Mouse (Mus musculus): ENCODE data around the gene Fgd1. TPM values are rescaled to one million over a fixed set of nuclear protein-coding genes. Genes with fewer than 3 reads are reported as not detected.

Gene Fgd1
- polyA plus RNA-seq, 1 experiment: 1.3 TPM

DNA sequence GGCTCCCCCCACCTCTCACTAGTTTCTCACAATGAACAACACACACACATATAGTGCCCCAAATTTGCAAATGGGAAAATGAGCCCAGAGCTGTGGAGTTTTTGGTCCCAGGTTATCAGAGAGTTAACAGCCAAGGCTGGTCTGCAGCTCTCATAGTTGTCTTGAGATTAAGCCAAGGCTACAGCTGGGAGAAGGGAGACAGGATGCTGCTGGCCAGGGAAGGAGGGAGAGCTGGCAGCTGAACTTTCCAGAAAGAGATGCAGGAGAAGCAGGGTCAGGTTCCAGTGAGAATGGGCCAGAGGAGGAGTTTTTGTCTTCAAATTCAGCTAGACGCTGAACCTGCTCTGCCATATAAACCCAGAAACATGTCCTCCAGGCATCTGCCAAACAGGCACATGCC is 13.4 kb downstream of the Fgd1 start:
- no peak for TF ChIP-seq POLR2A (IDR thresholded peaks at IDR 0.05; ENCODE audit: control insufficient read depth, low read depth, low read length)
- TF ChIP-seq CTCF (IDR thresholded peaks at IDR 0.05; ENCODE audit: control insufficient read depth, insufficient read depth, insufficient replicate concordance, low read depth, low read length): no peak
- Histone ChIP-seq H3K36me3 (ENCODE audit: control insufficient read depth, insufficient read depth, low read length) (no peaks in the 10 kb centered on the region), H3K27me3 (ENCODE audit: control insufficient read depth, insufficient read depth, low read length) (no peaks in the 10 kb centered on the region), H3K4me3 (ENCODE audit: control insufficient read depth, low read depth, low read length) (no peak overlapping the region), H3K27ac (ENCODE audit: control insufficient read depth, insufficient read depth, low read depth, low read length) (no peak overlapping the region), H3K4me1 (ENCODE audit: control insufficient read depth, insufficient read depth, low read length) (no peaks in the 10 kb centered on the region)

DNA sequence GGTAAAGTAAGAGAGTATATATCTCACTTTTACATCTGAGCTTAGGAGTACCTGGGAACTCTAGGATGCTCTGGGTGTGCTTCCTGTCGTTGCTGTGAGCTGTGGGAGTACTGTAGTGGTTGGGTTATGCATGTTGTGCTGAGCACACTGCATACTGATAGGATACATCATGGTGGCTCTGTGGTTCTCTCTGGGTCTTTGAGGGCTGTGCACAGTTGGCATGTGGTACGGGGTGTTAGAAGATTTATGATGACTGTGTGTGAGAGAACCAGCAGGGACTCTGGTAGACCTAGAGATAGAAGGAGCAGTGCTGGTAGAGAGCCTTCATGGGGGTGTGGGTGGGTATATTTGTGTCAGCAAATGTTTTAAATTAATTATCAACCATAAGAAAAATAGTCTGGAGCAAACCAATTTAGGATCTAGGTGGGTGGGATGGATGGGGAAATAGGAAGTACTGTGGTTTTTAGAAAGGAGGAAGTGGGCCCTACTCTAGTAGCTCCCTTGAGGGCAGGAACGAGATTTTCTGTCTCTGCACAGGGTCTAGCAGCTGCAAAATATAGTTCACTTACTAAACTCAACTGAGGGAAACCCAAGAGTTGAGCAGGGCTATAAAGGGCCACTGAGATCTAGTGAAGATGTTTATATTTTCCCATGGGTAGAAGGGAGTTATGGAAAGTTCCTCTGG is 15.8 kb downstream of the Fgd1 start:
- no peaks in the 10 kb centered on the region for H3K4me1 ChIP-seq (ENCODE audit: control insufficient read depth, insufficient read depth, low read length)
- no peaks in the 10 kb centered on the region for H3K27me3 ChIP-seq (ENCODE audit: control insufficient read depth, insufficient read depth, low read length)
- TF ChIP-seq POLR2A (IDR thresholded peaks at IDR 0.05; ENCODE audit: control insufficient read depth, low read depth, low read length) (no peak), CTCF (IDR thresholded peaks at IDR 0.05; ENCODE audit: control insufficient read depth, insufficient read depth, insufficient replicate concordance, low read depth, low read length) (no peak)
- H3K36me3 ChIP-seq (ENCODE audit: control insufficient read depth, insufficient read depth, low read length): no peaks in the 10 kb centered on the region
- no peak overlapping the region for H3K27ac ChIP-seq (ENCODE audit: control insufficient read depth, insufficient read depth, low read depth, low read length)
- no peak overlapping the region for H3K4me3 ChIP-seq (ENCODE audit: control insufficient read depth, low read depth, low read length)

DNA sequence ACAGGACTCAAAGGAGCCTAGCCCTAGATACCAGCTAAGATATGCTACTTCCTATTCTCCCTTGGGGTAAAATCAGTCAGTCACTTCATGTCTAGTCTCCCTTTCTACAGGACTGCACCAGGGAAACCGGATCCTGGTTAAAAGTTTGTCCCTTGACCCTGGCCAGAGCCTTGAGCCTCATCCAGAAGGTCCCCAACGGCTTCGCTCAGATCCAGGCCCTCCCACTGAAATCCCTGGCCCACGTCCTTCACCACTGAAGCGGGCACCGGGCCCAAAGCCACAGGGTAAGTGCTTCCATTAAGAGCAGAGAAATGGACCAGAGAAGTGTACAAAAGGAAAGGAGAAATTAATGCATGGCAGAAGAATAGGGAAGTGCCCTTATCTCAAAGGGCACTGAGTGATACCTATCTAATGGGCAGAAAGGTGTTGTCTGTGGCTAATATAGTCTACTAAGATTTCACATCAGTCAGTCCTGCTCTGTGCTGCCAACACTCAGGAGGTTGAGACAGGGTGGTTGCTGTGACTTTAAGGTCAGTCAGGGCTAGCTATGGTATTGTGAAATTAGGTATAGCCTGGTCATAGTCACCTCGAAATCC is 20.2 kb downstream of the Fgd1 start:
- no peaks in the 10 kb centered on the region for H3K27me3 ChIP-seq (ENCODE audit: control insufficient read depth, insufficient read depth, low read length)
- TF ChIP-seq POLR2A (IDR thresholded peaks at IDR 0.05; ENCODE audit: control insufficient read depth, low read depth, low read length): no peak
- TF ChIP-seq CTCF (IDR thresholded peaks at IDR 0.05; ENCODE audit: control insufficient read depth, insufficient read depth, insufficient replicate concordance, low read depth, low read length): no peak
- no peak overlapping the region for H3K4me3 ChIP-seq (ENCODE audit: control insufficient read depth, low read depth, low read length)
- H3K4me1 ChIP-seq (ENCODE audit: control insufficient read depth, insufficient read depth, low read length): no peaks in the 10 kb centered on the region
- no peaks in the 10 kb centered on the region for H3K36me3 ChIP-seq (ENCODE audit: control insufficient read depth, insufficient read depth, low read length)
- H3K27ac ChIP-seq (ENCODE audit: control insufficient read depth, insufficient read depth, low read depth, low read length): no peak overlapping the region

DNA sequence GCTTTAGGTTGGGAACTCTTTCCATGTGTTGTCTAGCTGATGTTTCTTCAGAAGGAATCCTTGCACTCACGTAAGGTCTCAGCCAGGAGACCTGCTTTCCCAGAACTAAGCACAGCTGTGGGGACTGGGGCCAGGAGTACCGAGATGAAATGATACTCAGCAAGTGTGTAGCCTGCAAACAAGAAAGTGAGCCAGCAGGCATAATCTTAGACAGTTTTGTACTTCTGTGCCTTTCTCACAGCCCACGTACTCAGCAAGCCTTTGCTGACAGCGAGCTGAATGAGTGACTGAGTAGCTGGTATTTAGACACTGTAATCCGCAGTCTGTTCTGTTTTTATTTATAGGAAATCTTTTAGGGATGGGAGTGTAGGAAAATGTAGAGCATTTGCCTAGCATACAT is 21.9 kb downstream of the Fgd1 start:
- no peaks in the 10 kb centered on the region for H3K4me1 ChIP-seq (ENCODE audit: control insufficient read depth, insufficient read depth, low read length)
- no peaks in the 10 kb centered on the region for H3K36me3 ChIP-seq (ENCODE audit: control insufficient read depth, insufficient read depth, low read length)
- TF ChIP-seq POLR2A (IDR thresholded peaks at IDR 0.05; ENCODE audit: control insufficient read depth, low read depth, low read length) (no peak), CTCF (IDR thresholded peaks at IDR 0.05; ENCODE audit: control insufficient read depth, insufficient read depth, insufficient replicate concordance, low read depth, low read length) (no peak)
- no peak overlapping the region for H3K4me3 ChIP-seq (ENCODE audit: control insufficient read depth, low read depth, low read length)
- H3K27ac ChIP-seq (ENCODE audit: control insufficient read depth, insufficient read depth, low read depth, low read length): no peak overlapping the region
- H3K27me3 ChIP-seq (ENCODE audit: control insufficient read depth, insufficient read depth, low read length): no peaks in the 10 kb centered on the region

DNA sequence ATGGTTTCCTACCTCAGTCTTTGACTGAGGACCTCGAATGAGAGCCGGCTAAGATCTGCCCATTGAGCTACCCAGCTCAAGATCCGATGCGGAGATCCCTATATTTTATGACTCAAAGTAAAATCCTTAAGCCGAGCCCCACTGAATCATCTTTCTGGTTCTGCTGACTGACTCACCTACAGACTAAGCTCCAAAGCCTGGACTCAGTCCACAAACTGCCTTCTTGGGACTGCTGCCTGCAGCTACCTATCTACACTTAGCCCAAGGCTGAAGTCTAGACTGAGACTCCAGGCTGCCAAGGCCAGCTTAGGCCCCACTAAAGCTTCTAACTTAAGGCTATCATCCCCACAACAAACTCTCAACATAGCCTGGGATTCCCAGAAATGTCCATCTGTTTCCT is 30.1 kb downstream of the Fgd1 start:
- no peaks in the 10 kb centered on the region for H3K4me1 ChIP-seq (ENCODE audit: control insufficient read depth, insufficient read depth, low read length)
- no peak for TF ChIP-seq POLR2A (IDR thresholded peaks at IDR 0.05; ENCODE audit: control insufficient read depth, low read depth, low read length)
- TF ChIP-seq CTCF (IDR thresholded peaks at IDR 0.05; ENCODE audit: control insufficient read depth, insufficient read depth, insufficient replicate concordance, low read depth, low read length): no peak
- no peak overlapping the region for H3K4me3 ChIP-seq (ENCODE audit: control insufficient read depth, low read depth, low read length)
- no peaks in the 10 kb centered on the region for H3K36me3 ChIP-seq (ENCODE audit: control insufficient read depth, insufficient read depth, low read length)
- H3K27me3 ChIP-seq (ENCODE audit: control insufficient read depth, insufficient read depth, low read length): no peaks in the 10 kb centered on the region
- H3K27ac ChIP-seq (ENCODE audit: control insufficient read depth, insufficient read depth, low read depth, low read length): no peak overlapping the region

DNA sequence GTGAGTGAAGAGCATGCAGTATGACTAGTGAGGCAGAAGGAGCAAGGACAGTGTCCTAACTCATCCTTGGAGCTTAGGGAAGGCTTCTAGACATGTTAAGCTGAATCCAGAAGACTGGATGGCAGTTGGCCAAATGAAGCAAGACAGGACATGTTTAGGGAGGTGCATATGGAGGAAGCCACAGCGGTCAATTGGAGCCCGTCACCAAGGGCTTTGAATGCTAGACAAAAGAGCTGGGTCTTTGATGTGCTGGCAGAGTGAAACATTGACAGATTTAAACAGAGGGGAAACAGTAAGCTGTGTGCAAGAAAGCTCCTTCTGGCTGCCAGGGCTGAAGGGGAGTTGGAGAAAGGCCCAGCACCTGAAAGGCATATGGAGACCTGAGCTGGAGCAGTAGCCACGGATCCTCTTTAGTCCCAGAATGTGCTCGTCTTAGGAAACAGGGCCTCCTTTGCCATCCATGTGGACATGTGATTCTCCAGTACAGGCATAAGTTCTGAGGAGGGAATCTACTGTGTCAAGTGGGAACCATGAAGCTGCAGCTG is 31.1 kb downstream of the Fgd1 start:
- H3K4me3 ChIP-seq (ENCODE audit: control insufficient read depth, low read depth, low read length): peak overlapping the region; percentile 21; the same call in 1 of the 2 replicates
- no peak overlapping the region for H3K27ac ChIP-seq (ENCODE audit: control insufficient read depth, insufficient read depth, low read depth, low read length)
- no peaks in the 10 kb centered on the region for H3K27me3 ChIP-seq (ENCODE audit: control insufficient read depth, insufficient read depth, low read length)
- no peak for TF ChIP-seq CTCF (IDR thresholded peaks at IDR 0.05; ENCODE audit: control insufficient read depth, insufficient read depth, insufficient replicate concordance, low read depth, low read length)
- TF ChIP-seq POLR2A (IDR thresholded peaks at IDR 0.05; ENCODE audit: control insufficient read depth, low read depth, low read length): no peak
- no peaks in the 10 kb centered on the region for H3K36me3 ChIP-seq (ENCODE audit: control insufficient read depth, insufficient read depth, low read length)
- no peaks in the 10 kb centered on the region for H3K4me1 ChIP-seq (ENCODE audit: control insufficient read depth, insufficient read depth, low read length)

DNA sequence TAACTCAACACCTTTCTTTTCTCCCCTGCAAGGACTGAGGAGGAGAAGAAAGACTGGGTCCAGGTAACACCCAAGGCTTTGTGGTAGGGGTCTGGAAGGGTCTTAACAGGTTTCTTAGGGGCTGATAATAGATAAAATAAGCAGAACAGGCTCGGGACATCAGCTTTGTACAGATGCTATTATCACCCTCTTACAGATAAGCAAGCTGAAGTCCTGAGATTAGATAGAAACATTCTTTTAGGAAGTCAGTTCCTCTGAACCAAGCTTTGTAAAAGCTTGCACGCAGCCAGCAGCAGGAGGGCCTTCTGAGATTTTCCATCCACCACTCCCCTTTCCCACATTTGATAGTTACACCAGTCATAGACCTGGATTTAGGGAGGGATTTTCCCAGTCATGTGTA is 39.6 kb downstream of the Fgd1 start:
- Histone ChIP-seq H3K4me1 (ENCODE audit: control insufficient read depth, insufficient read depth, low read length) (no peaks in the 10 kb centered on the region), H3K27me3 (ENCODE audit: control insufficient read depth, insufficient read depth, low read length) (no peaks in the 10 kb centered on the region), H3K36me3 (ENCODE audit: control insufficient read depth, insufficient read depth, low read length) (no peaks in the 10 kb centered on the region), H3K27ac (ENCODE audit: control insufficient read depth, insufficient read depth, low read depth, low read length) (no peak overlapping the region), H3K4me3 (ENCODE audit: control insufficient read depth, low read depth, low read length) (no peak overlapping the region)
- no peak for TF ChIP-seq CTCF (IDR thresholded peaks at IDR 0.05; ENCODE audit: control insufficient read depth, insufficient read depth, insufficient replicate concordance, low read depth, low read length)
- no peak for TF ChIP-seq POLR2A (IDR thresholded peaks at IDR 0.05; ENCODE audit: control insufficient read depth, low read depth, low read length)
